Mouse (Mus musculus) cortical plate, adult 2 months (tissue): ENCODE data around the gene Rab9.
A peak's percentile ranks its signal among the peaks of the same experiment; 100 is the strongest.

ENCODE experiments used
- CTCF ChIP-seq: fragments of 200-500 bp; IDR thresholded peaks from 2 replicates; pipeline ENCODE4 v1.5.1; 2011; ENCODE audit warnings: mild to moderate bottlenecking, control low read depth, low read length; ENCODE audit not compliant: insufficient read depth; ENCODE audit errors: extremely low read depth
- POLR2A ChIP-seq: fragments of 200-500 bp; IDR thresholded peaks from 2 replicates; pipeline ENCODE4 v1.6.1; 2011; ENCODE audit warnings: mild to moderate bottlenecking, low read length, control low read depth; ENCODE audit not compliant: insufficient read depth; ENCODE audit errors: extremely low read depth

DNA sequence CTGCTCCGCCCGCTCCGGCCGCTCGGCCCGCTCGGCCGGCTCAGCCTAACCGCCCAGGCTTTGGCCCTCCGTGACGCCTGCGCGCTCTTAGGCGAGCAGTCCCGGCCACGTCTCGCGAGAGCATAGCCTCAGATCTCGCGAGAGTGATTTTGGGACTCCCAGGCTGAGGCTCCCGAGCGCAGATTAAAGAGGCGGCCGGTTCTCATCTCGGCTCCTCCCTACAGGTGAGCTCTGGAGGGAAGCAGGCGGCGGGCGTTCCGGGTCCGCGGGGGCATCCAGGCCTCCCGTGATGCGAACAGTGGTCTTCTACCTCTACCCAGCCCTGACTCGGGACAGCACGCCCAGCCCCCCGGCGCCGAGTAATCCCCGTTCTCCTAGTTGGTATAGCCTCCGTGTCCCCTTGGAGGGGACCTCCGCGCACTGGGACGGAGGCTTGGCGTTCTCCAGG is 39.0 kb downstream of the Rab9 start, which contains the start of gene Ofd1:
- peak; percentile 63; the same call in 1 of the 2 replicates for TF ChIP-seq POLR2A
- TF ChIP-seq CTCF, result no peak
